Mouse (Mus musculus): ENCODE measurements at regions not wholly inside any gene's neighbourhood (a gene's known extent, or its start where the extent isn't known, plus 50 kb on each side); places are given as distances from the start of the nearest gene placed in this dataset.
"Not testable (repeated sequence)": the region's sequence is repeated elsewhere in the genome, so short reads cannot be mapped to it uniquely, and the experiment has no call there.

DNA sequence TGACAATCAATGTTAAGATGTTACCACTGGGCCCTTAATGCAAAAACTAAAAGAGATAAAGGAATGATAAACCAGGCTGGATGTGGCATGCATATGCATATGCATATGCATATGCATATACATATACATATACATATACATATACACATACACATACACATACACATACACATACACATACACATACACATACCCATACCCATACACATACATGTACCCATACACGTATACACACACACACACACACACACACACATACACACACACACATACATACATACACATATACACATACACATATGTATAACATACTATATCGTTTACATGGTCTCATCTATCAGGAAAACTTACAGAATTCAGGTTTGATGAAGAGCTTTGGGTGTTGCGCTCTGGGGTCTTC lies 78.5 kb upstream of the Frem2 start:
- H3K9me3 ChIP-seq (ENCODE audit: control insufficient read depth, low read length); DNase-seq; H3K27me3 ChIP-seq (ENCODE audit: control insufficient read depth, insufficient read depth, low read length); H3K9ac ChIP-seq (replicated peaks; ENCODE audit: low read length); ATAC-seq (ENCODE audit: low FRiP score, low TSS enrichment); H3K4me2 ChIP-seq (ENCODE audit: low read length); H3K4me1 ChIP-seq (ENCODE audit: control insufficient read depth, insufficient read depth, low read length); H3K4me3 ChIP-seq (replicated peaks; ENCODE audit: low read depth, low read length); H3K27ac ChIP-seq (replicated peaks; ENCODE audit: low read depth, low read length); H3K36me3 ChIP-seq (ENCODE audit: control insufficient read depth, insufficient read depth, low read length): not testable (repeated sequence)
- WGBS: 92% methylated on average over 3 of the region's 3 CpGs

DNA sequence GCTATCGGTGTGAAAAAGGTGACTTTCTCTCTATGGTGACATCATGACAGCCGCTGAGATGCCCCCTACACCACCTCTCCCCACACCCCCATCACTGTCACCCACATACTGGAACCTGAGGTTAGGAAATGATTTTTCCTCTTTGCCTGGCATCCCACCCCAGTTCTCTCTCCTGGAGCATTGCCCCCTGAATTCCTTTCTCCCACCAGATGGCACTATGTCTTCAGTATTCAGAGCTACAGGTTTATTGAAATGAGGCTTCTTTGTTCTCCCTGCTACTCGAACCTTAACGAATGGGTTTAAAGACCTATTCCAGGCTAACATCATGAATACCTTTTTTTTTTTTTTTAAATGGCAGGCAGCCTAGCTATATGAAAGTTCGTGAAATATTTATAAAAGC lies 78.0 kb upstream of the Frem2 start:
- Histone ChIP-seq H3K27me3 (ENCODE audit: control insufficient read depth, insufficient read depth, low read length) (no peaks in the 10 kb centered on the region), H3K9ac (replicated peaks; ENCODE audit: low read length) (no peak overlapping the region), H3K4me3 (replicated peaks; ENCODE audit: low read depth, low read length) (no peak overlapping the region), H3K9me3 (ENCODE audit: control insufficient read depth, low read length) (no peaks in the 10 kb centered on the region), H3K4me1 (ENCODE audit: control insufficient read depth, insufficient read depth, low read length) (peaks cover 10% of the 10 kb centered on the region; the same call in 1 of the 2 replicates), H3K4me2 (ENCODE audit: low read length) (no peak overlapping the region), H3K27ac (replicated peaks; ENCODE audit: low read depth, low read length) (no peak overlapping the region), H3K36me3 (ENCODE audit: control insufficient read depth, insufficient read depth, low read length) (no peaks in the 10 kb centered on the region)
- ATAC-seq (ENCODE audit: low FRiP score, low TSS enrichment) (peak; percentile 73), DNase-seq (peak; percentile 91)
- 29% methylated on average over 5 of the region's 5 CpGs for WGBS

DNA sequence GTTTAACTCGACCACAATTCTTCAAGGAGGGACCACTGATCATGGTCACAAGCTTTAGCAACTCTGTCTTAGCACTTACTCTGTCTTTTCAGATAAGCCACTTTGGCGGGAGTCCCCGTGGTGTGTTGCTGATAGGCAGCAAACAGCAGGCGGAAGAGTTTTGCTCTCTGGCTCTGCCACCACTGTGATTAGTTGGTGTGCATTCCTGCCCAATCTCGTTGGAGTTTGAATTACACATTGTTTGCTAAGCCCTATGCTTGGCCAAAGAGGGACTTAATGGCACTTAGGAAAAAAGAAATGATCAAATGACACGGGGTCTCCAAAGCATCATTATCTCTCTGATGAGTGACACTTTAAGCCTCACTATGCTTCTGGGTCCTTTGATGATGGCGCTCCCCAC lies 73.3 kb upstream of the Frem2 start:
- peak; percentile 37 for DNase-seq
- ATAC-seq (ENCODE audit: low FRiP score, low TSS enrichment): no peak
- Histone ChIP-seq H3K36me3 (ENCODE audit: control insufficient read depth, insufficient read depth, low read length) (no peaks in the 10 kb centered on the region), H3K27me3 (ENCODE audit: control insufficient read depth, insufficient read depth, low read length) (no peaks in the 10 kb centered on the region), H3K4me2 (ENCODE audit: low read length) (no peak overlapping the region), H3K4me1 (ENCODE audit: control insufficient read depth, insufficient read depth, low read length) (peaks cover 4% of the 10 kb centered on the region; the same call in 1 of the 2 replicates), H3K27ac (replicated peaks; ENCODE audit: low read depth, low read length) (no peak overlapping the region), H3K9me3 (ENCODE audit: control insufficient read depth, low read length) (no peaks in the 10 kb centered on the region), H3K9ac (replicated peaks; ENCODE audit: low read length) (no peak overlapping the region), H3K4me3 (replicated peaks; ENCODE audit: low read depth, low read length) (no peak overlapping the region)
- WGBS: 19% methylated on average over 7 of the region's 7 CpGs

DNA sequence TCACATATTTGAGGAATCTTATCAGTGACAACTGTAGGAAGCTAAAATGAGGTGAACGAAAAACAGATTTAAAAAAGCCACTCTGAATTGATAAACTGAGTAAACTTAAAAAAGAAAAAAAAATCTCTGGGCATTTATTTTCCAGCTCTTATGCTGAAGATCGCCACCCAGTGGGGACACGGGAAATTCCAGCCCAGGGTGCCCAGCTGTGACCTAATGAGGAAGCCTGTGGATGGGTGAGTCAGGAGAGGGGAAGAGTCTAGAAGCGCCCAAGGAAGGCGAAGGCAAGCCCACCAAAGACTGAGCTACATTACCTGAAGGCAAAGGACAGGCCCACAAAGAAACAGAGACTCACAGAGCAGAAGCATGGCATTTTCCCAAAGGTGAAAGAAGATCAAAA lies 72.7 kb upstream of the Frem2 start:
- ATAC-seq (ENCODE audit: low FRiP score, low TSS enrichment) (no peak), DNase-seq (peak; percentile 79)
- no peak overlapping the region for H3K27ac ChIP-seq (replicated peaks; ENCODE audit: low read depth, low read length)
- H3K9ac ChIP-seq (replicated peaks; ENCODE audit: low read length): no peak overlapping the region
- WGBS: 37% methylated on average over 5 of the region's 5 CpGs
- no peak overlapping the region for H3K4me2 ChIP-seq (ENCODE audit: low read length)
- H3K36me3 ChIP-seq (ENCODE audit: control insufficient read depth, insufficient read depth, low read length): no peaks in the 10 kb centered on the region
- no peak overlapping the region for H3K4me3 ChIP-seq (replicated peaks; ENCODE audit: low read depth, low read length)
- H3K9me3 ChIP-seq (ENCODE audit: control insufficient read depth, low read length): no peaks in the 10 kb centered on the region
- H3K27me3 ChIP-seq (ENCODE audit: control insufficient read depth, insufficient read depth, low read length): no peaks in the 10 kb centered on the region
- peaks cover 4% of the 10 kb centered on the region; the same call in 1 of the 2 replicates for H3K4me1 ChIP-seq (ENCODE audit: control insufficient read depth, insufficient read depth, low read length)

DNA sequence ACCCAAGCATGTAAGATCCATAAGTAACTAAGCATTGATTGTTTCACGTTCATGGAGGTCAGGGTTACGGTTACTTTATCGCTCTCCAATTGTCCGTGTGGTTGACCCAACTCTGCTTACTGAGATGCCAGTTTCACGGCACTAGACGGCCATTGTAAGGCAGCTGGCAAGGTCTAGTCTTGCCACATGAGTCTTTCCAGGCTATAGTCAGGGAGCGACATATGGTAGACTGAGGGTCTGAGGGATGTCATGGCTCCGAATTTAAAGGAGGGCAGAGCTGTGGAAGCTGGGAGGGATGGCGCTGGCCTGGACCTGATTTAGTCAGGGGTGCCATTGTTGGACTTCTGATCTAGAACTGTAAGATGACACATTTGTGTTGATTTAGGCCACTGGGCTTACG lies 72.0 kb upstream of the Frem2 start:
- H3K9me3 ChIP-seq (ENCODE audit: control insufficient read depth, low read length): no peaks in the 10 kb centered on the region
- H3K4me2 ChIP-seq (ENCODE audit: low read length): no peak overlapping the region
- H3K36me3 ChIP-seq (ENCODE audit: control insufficient read depth, insufficient read depth, low read length): no peaks in the 10 kb centered on the region
- H3K4me1 ChIP-seq (ENCODE audit: control insufficient read depth, insufficient read depth, low read length): peaks cover 4% of the 10 kb centered on the region; the same call in 1 of the 2 replicates
- H3K27me3 ChIP-seq (ENCODE audit: control insufficient read depth, insufficient read depth, low read length): no peaks in the 10 kb centered on the region
- H3K4me3 ChIP-seq (replicated peaks; ENCODE audit: low read depth, low read length): no peak overlapping the region
- DNase-seq (no peak), ATAC-seq (ENCODE audit: low FRiP score, low TSS enrichment) (no peak)
- no peak overlapping the region for H3K27ac ChIP-seq (replicated peaks; ENCODE audit: low read depth, low read length)
- WGBS: 96% methylated on average over 10 of the region's 10 CpGs
- H3K9ac ChIP-seq (replicated peaks; ENCODE audit: low read length): no peak overlapping the region

DNA sequence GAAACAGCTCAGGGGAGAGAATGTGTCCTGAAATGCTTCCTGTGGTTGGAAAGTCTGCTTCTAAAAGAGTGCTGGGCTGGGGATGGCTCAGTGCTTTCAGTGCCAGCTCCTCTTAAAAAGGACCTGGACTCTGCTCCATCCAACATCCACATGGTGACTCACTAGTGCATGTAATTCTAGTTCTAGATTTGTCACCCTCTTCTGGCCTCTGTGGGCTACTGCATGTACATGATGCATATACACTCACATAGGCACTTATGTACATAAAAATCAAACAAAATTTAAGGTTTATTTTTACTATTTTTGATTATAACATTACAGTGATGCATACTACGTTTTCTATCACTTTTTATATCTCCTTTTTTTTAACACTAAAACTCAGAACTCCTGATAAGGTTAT lies 70.6 kb upstream of the Frem2 start:
- Histone ChIP-seq H3K36me3 (ENCODE audit: control insufficient read depth, insufficient read depth, low read length) (no peaks in the 10 kb centered on the region), H3K4me2 (ENCODE audit: low read length) (no peak overlapping the region), H3K27ac (replicated peaks; ENCODE audit: low read depth, low read length) (no peak overlapping the region), H3K9me3 (ENCODE audit: control insufficient read depth, low read length) (no peaks in the 10 kb centered on the region), H3K9ac (replicated peaks; ENCODE audit: low read length) (no peak overlapping the region), H3K4me3 (replicated peaks; ENCODE audit: low read depth, low read length) (no peak overlapping the region), H3K27me3 (ENCODE audit: control insufficient read depth, insufficient read depth, low read length) (no peaks in the 10 kb centered on the region), H3K4me1 (ENCODE audit: control insufficient read depth, insufficient read depth, low read length) (peaks cover 4% of the 10 kb centered on the region; the same call in 1 of the 2 replicates)
- WGBS: 86% methylated on average over 1 of the region's 1 CpGs
- DNase-seq (no peak), ATAC-seq (ENCODE audit: low FRiP score, low TSS enrichment) (no peak)

DNA sequence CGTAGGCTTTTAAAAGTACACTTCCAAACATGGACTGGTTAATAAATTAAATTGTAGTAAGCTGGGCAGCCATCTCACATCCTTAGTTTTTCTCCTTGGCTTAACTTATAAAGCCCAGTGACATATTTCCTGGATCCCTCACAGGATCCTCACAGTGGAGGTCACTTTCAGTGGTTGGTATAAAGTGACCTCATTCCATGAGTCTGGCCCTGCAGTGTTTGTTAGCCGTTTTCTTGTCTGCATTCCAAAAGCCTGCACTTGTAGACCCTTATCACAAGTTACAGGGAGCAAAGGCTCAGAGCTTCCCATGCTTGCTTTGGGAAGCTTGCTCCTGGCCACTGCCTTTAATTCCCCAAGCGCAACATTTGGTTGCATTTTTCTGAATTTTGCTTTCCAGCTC lies 49.9 kb upstream of the Frem2 start:
- H3K27me3 ChIP-seq (ENCODE audit: control insufficient read depth, insufficient read depth, low read length): no peaks in the 10 kb centered on the region
- no peak overlapping the region for H3K9ac ChIP-seq (replicated peaks; ENCODE audit: low read length)
- no peak overlapping the region for H3K4me2 ChIP-seq (ENCODE audit: low read length)
- ATAC-seq (ENCODE audit: low FRiP score, low TSS enrichment) (no peak), DNase-seq (no peak)
- WGBS: 91% methylated on average over 3 of the region's 3 CpGs
- no peaks in the 10 kb centered on the region for H3K36me3 ChIP-seq (ENCODE audit: control insufficient read depth, insufficient read depth, low read length)
- H3K27ac ChIP-seq (replicated peaks; ENCODE audit: low read depth, low read length): no peak overlapping the region
- no peaks in the 10 kb centered on the region for H3K9me3 ChIP-seq (ENCODE audit: control insufficient read depth, low read length)
- no peak overlapping the region for H3K4me3 ChIP-seq (replicated peaks; ENCODE audit: low read depth, low read length)
- H3K4me1 ChIP-seq (ENCODE audit: control insufficient read depth, insufficient read depth, low read length): peaks cover 4% of the 10 kb centered on the region; the same call in 1 of the 2 replicates
